Mouse (Mus musculus) kidney, adult 2 months (tissue): Measurements from ENCODE around the gene Fxr2.

ENCODE experiments used
- CTCF ChIP-seq: fragments of 200-500 bp; conservative IDR thresholded peaks from 2 replicates; pipeline ENCODE4 v1.5.1; 2011; ENCODE audit warnings: low read depth, mild to moderate bottlenecking, control low read depth, low read length, moderate library complexity, mixed read lengths; ENCODE audit not compliant: insufficient read depth, insufficient read length
- POLR2A ChIP-seq: fragments of 200-500 bp; IDR thresholded peaks from one replicate; pipeline ENCODE4 v1.6.1; 2011; ENCODE audit warnings: low read depth, low read length, control low read depth

DNA sequence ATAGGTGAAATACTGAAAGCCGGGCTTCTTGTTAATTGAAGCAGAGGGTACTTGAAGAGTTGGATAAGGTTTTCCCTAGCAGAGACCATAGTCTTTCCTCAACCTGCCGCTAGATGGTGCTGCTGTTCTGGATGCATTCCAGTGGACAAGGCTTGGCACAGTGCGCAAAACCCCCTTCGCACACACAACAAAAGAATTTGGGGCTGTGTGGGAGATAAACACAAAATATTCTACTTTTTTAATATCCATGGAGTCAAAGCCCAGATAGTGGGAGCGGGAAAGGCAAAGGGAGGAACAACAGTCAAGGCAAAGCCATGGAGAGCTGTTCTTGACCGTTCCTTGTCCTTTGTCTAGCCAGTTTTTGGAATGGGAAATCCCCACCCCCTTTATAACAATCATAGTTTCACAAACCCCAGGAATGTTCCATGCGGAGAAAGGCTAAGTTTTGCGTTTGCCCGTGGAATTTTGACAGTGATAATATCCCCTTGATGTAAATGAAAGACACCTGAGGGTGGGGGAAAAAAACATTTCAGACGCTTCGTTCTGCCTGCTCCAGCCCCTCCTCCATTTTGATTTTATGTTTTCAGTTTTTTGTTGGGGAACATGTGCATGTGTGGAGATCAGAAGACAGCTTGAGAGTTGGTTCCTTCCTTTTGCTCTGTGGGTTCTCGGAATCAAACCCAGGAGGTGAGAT, 50.2 kb downstream of the Fxr2 start:
- TF ChIP-seq CTCF (peak; percentile 95), POLR2A (no peak)
